Mouse (Mus musculus) heart, postnatal 4 days (tissue): Measurements from ENCODE around the gene Mapk9. TPM values are rescaled to one million over a fixed set of nuclear protein-coding genes. Genes with fewer than 3 reads are reported as not detected.
A peak's percentile ranks its signal among the peaks of the same experiment; 100 is the strongest.

Experiments
- DNase-seq: peaks from one replicate; pipeline ENCODE4 v3.0.0; 2021
- microRNA-seq, 2 experiments: library from miRNA; unstranded; fragments of <30 nt; microRNA quantifications; one replicate each; pipeline ENCODE4 v1.2.0; 2021 to 2022
- total RNA-seq, 2 experiments: library from RNA; stranded (reverse); gene quantifications; 2 replicates each; pipeline ENCODE4 v1.2.3; 2021

Gene Mapk9
- total RNA-seq, 2 experiments from 2014 or later: 51.4 to 53.6 TPM

DNA sequence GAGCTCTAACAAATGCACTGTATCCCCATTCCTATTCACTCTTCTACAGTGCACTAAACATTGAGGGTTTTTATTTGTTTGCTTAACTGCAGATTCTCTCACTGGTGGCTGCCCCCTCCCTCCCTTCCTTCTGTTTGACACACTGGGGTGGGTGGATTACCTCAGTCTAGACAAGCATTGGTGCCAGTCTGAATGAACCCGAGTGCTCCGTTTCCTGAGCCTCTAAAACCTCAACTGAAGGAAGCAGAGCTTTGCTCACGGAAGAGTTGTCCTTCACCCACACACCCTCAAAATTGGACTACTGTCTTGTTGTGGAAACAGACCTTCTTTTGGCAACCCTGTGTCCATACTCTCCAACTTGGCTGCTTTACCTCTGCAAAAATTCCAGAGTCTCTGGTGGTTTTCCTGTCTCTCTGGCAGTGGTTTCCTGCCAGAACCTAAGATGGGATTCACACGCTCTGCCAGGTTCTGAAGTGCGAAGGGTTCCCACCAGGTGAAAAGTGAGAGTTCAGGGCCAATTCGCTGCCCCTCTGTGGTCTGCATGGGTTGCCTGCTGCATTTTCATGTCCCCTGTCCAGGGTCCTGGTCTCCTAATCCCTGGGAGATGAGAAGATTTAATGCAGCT lies 49.5 kb downstream of the Mapk9 start:
- DNase-seq: no peak

DNA sequence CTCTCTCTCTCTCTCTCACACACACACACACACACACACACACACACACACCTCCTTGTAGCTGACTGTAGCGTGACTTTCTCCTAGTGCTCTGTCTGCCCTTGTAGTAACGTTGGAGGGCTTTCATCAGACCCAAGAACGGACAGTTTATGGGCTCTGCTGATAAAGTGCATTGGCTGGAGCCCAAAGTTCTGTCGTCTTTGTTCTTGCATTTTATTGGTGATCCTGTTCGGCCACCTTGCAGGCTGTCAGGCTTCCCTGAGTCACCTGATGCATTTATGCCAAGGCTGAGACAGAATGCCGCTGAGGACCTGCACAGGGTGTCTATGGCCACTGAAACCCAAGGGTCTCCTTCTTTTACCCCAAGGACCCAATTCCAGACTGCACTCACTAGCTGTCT lies 53.5 kb downstream of the Mapk9 start:
- no peak for DNase-seq

DNA sequence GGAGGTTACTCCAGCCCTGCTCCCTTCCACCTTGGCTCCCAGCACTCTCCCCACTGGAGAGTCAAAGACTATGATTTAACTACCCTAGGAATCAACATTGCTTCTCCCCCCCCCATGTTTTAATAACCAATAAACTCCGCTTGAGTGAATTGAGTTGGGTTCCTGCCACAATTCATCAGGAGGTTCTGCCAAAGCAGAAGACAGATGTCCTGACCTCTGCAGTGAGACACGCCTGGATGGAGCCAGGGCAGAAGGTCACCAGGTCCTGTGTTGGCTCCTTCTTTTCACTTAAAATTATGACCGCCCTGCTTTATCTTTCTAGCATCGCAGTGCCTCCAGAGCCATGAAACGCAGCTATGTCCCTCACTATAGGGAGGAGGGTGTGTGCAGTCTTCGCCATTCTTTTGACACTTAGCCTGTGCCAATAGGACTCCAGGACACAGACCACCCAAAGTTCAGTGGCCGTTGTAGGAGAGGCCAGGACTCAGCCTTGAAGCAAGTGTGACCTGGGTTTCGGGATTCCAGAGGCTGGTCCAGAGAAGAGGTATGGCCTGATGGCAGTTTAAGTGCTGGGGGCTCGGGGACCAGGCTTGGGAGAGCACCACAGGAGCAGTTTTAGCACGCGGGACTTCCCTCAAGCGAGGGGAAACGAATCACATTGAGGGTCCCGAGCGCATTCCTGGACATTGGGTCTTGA lies 54.6 kb downstream of the Mapk9 start:
- no peak for DNase-seq

DNA sequence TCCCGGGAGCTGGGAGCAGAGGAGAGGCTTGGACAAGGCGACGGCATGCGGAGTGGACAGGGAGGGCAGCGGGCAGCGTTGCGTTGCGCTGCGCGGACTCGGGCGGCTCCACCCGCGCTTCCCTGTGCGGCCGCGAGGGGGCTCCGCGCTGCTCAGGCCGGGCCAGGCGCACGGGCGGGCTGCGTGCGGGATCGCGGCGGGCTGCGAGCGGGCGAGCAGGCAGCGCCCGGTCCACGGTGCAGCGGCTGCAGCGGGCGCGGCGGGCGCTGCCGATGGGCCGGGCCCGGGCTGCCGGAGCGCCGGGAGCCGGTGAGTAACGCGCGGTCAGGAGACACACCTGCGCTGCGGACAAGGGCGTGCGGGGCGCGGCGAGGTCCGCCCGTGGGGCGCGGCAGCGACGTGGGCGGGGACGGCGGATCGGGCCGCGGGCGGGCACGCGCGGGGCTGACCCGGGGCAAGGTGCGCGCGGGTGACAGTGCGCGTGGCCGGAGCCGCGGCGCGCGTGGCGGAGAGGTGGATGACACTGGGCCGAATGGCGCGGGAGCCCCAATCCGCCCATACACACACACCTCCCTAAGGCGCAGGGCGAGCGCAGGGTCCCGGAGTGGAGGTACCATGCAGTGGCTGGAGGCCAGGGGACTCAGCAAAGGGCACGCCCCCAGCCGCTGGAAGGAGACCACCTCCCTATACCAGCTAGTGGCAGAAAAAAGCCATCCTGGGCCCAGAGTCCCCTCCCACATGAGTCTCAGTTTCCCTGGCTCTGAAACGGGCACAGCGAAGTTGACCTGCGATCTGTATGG lies 55.3 kb downstream of the Mapk9 start, which contains the start of gene Rasgef1c:
TSS of gene Rasgef1c (plus strand) at position 177 of the 800 bp plus-strand sequence.
- peak; percentile 80 for DNase-seq

DNA sequence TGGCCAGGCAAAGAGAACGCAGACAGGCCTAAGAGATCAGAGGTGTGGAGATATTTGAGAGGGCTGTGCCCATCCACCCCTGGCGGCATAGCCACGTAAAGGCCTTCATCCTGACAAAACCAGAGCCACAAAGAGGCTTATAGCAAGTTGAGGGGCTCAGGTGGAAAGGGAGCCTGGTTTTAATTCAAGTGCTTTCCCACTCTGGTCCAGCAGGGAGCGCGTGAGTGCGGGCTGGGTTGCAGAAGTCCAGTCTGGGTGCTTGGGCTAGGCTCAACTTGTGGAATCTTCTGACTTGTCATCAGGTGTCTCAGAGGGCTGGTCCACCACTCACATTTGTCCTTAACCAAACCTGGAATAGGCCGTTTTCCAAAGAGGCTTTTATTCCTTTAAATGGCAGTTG lies 56.8 kb downstream of the Mapk9 start:
- peak; percentile 85 for DNase-seq

DNA sequence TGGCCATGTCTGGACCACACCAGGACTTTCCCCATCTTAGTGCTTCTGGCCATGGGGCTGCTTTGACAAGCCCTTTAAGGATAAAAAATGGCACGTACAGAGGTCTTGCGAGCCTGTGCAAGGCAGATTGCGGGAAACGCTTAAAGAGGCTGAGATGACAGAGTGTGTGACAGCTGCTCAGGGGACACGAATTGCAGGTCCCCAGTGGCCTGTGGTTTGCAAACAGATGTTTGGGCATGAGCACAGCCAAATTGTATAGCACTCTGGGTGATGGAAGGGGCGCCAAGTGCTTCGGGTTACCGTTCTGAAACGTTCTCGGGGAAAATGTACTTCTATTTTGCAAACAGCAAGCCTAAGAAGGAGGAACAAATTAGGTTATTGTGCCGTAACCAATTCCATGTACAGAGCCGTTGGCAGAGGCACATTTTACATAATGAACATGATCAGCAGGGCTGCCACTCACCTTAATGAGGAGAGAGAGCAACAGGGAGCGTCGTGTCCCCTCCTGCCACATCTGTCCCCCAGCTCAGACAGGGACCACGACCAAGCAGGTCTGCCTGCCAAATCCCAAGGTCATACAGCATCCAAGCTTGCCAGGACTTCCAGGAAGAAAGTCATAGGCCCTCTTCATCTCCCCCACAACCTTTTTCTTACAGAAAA lies 72.1 kb downstream of the Mapk9 start:
- no peak for DNase-seq

DNA sequence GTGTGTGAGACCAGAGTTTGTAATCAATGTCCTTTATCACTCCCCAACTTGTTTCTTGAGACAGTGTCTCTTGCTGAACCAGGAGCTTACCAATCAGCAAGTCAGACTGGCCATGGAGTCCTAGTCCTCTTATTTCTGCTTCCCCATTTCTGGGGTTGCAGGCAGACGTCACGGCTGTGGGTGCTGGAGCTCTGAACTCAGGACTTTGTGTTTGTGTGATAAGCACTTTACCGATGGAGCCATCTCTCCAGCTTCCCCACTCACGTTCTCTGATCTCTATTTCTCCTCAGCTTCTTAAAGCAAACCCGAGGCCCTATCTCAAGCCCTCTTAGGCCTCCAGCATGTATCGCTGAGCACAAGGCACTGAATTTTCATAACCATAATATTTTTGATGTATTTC lies 72.8 kb downstream of the Mapk9 start:
- DNase-seq: no peak

DNA sequence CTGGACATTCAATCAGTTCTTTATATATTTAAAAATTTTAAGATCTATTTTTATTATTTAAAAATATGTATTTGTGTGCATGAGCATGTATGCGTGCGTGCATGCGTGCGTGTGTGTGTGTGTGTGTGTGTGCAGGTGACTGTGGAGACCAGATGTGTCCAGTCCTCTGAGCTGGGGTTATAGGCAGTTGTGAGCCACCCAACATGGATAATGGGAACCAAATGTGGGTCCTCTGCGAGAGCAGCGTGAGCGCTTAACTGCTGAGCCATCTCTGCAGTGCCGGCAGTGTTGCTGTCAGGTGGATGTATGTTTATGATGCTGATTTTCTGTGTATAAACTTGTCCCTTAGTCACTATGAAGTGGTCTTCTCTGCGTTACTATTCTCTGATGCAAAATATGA lies 77.0 kb downstream of the Mapk9 start:
- DNase-seq: no peak

DNA sequence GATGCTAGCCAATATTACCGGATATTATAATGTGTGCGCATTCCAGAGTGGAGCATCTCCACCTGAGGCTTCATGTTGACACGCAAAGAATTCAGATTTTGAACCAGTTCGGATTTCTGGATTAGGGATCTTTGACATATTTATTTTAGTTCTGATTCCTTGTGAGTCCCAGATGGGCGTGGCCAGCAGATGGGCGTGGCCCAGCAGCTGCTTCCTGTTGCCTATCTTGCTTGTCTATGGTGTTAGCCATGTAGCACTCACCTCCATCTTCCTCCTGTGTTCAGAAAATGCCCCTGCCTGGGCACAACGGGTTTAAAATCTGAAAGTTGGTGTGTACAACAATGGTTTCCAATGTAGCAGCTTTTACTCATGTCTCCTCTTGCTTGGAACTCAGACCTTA lies 79.6 kb downstream of the Mapk9 start:
- no peak for DNase-seq

DNA sequence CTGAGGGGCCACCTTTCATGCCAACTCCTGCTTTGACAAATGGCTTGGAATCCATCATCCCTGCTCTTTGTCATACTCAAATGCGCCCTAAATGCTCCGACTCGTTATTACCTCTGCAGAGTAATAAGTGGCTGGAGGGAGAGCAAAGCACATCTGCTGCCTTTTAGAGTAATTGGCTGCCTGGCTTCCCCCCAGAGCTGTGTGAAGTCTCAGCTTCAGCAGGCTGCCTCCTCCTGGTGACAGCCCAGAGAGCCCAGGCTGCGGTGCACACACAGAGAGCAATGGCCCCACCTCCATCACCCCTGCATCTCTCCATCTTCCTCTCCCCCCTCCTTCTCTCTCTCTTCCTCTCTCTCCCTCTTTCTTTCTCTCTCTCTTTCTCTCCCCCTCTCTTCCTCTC lies 80.6 kb downstream of the Mapk9 start:
- DNase-seq: peak; percentile 21

DNA sequence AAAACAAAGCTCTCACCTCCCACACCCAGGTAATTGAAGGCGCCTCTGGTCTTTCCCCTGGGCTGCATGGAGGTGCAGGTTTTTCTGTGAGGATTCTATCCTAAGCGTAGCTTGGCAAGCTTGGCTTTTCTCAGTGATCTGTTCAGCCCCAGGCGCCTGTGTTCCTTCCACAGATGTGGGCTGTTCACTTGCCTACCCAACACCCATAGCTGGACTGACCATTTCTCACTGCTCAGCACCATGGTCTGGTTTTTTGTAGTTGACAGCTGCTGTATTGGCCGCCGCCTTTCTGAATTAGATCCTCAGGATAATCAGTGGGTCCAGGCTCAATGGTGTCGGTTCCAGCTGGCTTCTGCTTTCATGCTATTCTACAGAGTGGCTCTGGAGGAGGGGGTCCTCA lies 81.1 kb downstream of the Mapk9 start:
- DNase-seq: no peak

DNA sequence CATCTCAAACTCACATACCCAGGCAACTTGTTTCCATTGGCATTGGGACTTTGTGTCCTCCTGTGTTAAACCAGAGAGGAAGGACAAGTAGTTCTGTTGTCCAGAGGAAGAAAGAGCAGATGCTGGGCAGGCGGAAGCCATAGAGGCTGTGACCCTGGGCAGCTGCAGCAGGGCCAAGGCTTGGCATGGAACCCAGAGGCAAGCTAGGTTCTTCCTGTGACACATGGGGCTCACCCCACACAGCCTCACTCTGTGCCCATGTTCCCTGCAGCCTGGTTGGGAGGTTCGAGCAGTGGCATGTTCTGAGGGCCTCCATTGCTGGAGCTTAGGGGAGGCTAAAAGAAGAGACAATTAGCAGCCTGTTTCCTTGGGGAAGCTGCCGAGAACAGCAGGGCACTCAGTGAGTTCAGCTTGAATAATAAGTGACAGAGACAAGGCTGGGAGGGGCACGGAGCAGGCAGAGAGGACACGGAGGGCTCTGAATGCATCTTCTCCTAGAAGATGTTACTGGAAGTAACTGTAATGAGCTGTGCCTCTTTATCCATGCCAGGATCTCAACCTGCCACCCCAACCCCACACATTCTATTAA lies 84.6 kb downstream of the Mapk9 start:
- DNase-seq: no peak

DNA sequence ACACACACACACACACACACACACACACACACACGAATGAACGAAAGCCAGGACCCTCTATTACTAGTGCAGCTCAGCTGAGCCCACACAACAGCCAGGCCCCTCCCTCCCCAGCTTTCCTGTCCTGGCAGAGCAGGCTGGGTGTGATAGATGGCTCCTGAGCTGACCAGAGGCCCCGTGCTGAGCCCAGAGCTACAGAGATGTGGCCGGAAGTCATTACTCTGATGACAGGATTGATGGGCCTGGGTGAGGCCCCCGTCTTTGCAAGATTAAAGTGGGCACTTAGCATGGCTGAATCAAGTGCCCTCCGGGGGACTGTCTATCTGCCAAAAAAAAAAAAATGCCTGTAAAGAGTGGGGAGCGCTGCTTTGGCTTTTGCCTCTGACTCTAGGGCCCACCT lies 85.3 kb downstream of the Mapk9 start:
- DNase-seq: no peak

DNA sequence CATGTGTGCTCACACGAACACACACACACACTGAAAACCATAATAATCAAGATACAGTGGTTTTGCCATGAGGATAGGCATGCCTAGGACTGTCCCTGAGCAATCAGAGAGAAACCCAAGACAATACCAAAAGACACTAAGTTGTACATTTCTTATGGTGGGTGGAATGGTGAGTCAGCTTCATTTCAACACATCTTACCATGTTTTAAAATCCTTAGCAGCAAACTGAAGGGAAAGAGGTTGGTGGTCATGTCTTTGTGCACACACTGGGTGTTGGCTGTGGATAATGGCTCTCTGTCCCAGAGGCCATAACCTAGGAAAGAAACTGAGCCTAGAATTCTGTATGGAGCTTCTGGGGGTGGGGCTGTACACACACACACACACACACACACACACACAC lies 87.3 kb downstream of the Mapk9 start:
- no peak for DNase-seq

DNA sequence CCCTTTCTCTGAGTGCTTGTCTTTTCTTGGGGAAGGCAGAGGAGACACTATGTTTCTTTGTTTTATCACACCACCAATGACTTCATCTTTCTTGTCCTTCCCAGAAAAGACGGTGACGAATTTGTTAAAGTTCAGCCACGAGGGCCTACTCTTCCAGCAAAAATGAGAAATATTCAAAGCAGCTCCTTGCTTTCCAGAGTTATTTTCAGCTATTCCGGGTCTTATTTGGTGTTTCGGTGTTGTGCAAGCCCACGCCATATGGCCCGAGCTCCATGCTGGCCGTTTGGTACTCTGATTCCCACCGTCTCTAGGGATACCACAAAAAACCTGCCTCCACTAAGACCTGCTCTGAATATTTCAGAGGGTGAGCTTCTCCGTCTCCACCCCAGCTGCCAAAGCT lies 87.8 kb downstream of the Mapk9 start:
- no peak for DNase-seq

Small RNAs within 50 kb of the gene (microRNA-seq; reads per million reads assigned to microRNA genes)
- gene Gm23492: 0 reads per million in 2 experiments

Other genes starting within 250 kb of the Mapk9 start
- 10 to 100 TPM; 14.7 to 19.0 TPM for gene Flt4, start 237.5 kb upstream of the Mapk9 start, total RNA-seq
- gene Scgb3a1, start 183.1 kb upstream of the Mapk9 start, total RNA-seq: not detected
- 10 to 100 TPM; 64.2 to 67.9 TPM for gene Cnot6, start 134.0 kb upstream of the Mapk9 start, total RNA-seq
- gene Gfpt2, start 52.6 kb upstream of the Mapk9 start, total RNA-seq: 1 to 10 TPM; 9.1 to 9.3 TPM
- not detected for gene Rasgef1c, start 55.1 kb downstream of the Mapk9 start, total RNA-seq
- 10 to 100 TPM; 39.1 to 45.1 TPM for gene Rnf130, start 178.6 kb downstream of the Mapk9 start, total RNA-seq